Mouse (Mus musculus): ENCODE data around the gene Tor3a.
A peak's percentile ranks its signal among the peaks of the same experiment; 100 is the strongest.

The Tor3a gene

DNA sequence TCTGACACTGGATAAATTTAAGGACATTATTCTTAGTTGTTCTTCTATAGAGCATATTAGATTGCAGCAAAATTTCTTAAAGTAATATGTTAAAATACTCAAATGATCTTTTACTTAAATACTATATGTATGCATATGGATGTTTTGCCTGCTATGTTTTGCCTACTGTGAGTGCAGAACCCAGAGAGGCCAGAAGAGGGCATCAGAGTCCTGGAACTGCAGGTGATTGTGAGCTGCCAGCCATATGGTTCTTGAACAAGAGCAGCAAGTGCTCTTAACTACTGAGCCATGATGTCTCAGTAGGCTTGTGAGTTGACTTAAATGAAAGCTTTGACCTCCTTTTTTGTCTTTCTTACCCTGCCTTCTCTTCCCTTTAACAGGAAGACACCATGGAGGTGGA lies 43.2 kb downstream of the Tor3a start:
- H3K36me3 ChIP-seq (ENCODE audit: control insufficient read depth, insufficient read depth, low read length, poor library complexity, severe bottlenecking) = peaks cover 20% of the 10 kb centered on the region
- no peaks in the 10 kb centered on the region for H3K27me3 ChIP-seq (ENCODE audit: control insufficient read depth, insufficient read depth, low read length, poor library complexity, severe bottlenecking)
- peak; percentile 57 for DNase-seq (ENCODE audit: low read depth, low spot score)

DNA sequence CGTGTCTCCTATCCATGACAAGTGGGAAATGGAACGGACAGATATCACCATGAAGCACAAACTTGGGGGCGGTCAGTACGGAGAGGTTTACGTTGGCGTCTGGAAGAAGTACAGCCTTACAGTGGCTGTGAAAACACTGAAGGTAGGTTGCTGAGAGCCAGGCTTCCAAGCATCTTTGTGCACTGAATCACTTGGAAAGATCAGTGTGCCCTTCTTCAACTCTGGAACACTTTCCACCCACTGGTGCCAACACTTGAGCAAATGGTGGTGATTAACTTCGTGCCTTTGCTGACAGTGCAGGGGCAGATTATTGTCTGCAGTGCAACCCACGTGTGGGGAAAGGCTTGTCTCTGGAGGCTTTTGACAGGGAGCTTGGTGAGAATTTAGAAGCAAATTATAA lies 44.2 kb downstream of the Tor3a start:
- Histone ChIP-seq H3K27me3 (ENCODE audit: control insufficient read depth, insufficient read depth, low read length, poor library complexity, severe bottlenecking) (no peaks in the 10 kb centered on the region), H3K36me3 (ENCODE audit: control insufficient read depth, insufficient read depth, low read length, poor library complexity, severe bottlenecking) (peaks cover 23% of the 10 kb centered on the region)
- DNase-seq (ENCODE audit: low read depth, low spot score) = no peak

DNA sequence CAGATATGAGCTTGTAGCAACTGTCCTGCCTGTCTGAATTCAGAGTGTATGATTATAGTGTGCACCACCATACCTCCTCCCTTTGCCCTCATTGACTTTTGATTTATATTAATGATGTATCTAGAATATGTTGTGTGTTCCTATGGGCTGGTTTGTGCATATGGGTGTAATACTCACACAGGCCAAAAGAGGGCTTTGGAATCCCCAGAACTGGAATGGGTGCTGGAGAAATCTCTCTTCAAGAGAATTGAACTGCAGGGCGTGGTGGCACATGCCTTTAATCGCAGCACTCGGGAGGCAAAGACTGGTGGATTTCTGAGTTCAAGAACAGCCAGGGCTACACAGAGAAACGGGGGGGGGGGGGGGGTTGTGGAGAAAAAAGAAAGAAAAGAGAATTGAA lies 47.4 kb downstream of the Tor3a start:
- peak; percentile 44 for DNase-seq (ENCODE audit: low read depth, low spot score)
- Histone ChIP-seq H3K27me3 (ENCODE audit: control insufficient read depth, insufficient read depth, low read length, poor library complexity, severe bottlenecking) (no peaks in the 10 kb centered on the region), H3K36me3 (ENCODE audit: control insufficient read depth, insufficient read depth, low read length, poor library complexity, severe bottlenecking) (peaks cover 20% of the 10 kb centered on the region)

DNA sequence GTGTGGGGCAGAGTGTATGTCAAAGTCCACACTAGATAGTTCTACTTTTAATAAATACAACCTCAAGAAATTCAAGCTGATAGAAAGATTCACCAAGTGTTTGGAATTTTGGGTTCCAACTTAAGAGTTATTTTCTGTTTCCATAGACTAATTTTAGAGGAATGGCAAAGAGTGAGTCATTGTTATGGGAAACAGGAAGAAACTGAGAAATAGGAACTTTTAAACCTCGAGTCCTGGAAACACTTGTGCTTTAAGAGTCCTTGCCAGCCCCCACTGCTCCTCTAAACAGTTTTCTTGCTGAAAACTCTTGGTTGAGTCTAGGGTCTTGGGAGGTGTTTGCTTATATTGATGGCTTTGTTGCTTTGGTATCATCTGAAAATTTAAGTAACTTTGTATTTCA lies 49.9 kb downstream of the Tor3a start:
- Histone ChIP-seq H3K27me3 (ENCODE audit: control insufficient read depth, insufficient read depth, low read length, poor library complexity, severe bottlenecking) (no peaks in the 10 kb centered on the region), H3K36me3 (ENCODE audit: control insufficient read depth, insufficient read depth, low read length, poor library complexity, severe bottlenecking) (peaks cover 7% of the 10 kb centered on the region; the same call in 1 of the 2 replicates)
- DNase-seq (ENCODE audit: low read depth, low spot score) = no peak

DNA sequence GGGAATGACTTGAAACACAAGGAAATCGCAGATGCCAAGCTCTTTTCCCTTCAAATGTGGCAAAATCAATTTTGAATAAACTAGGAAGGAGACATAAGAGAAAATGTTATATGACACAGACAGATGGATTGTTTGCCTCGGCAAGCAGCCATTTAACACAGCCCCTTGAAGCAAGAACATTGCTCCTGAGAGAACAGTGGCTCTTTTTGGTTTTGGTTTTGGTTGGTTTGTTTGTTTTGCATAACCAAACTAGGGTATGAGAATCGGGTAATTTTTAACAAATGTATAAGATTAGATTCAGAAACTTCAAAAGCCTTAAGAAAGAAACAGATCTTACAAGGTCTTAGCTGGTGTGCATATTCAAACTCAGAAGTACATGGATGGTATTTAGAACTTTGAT lies 53.2 kb downstream of the Tor3a start:
- Histone ChIP-seq H3K36me3 (ENCODE audit: control insufficient read depth, insufficient read depth, low read length, poor library complexity, severe bottlenecking) (peaks cover 6% of the 10 kb centered on the region; the same call in 1 of the 2 replicates), H3K27me3 (ENCODE audit: control insufficient read depth, insufficient read depth, low read length, poor library complexity, severe bottlenecking) (no peaks in the 10 kb centered on the region)
- DNase-seq (ENCODE audit: low read depth, low spot score) = peak; percentile 57

DNA sequence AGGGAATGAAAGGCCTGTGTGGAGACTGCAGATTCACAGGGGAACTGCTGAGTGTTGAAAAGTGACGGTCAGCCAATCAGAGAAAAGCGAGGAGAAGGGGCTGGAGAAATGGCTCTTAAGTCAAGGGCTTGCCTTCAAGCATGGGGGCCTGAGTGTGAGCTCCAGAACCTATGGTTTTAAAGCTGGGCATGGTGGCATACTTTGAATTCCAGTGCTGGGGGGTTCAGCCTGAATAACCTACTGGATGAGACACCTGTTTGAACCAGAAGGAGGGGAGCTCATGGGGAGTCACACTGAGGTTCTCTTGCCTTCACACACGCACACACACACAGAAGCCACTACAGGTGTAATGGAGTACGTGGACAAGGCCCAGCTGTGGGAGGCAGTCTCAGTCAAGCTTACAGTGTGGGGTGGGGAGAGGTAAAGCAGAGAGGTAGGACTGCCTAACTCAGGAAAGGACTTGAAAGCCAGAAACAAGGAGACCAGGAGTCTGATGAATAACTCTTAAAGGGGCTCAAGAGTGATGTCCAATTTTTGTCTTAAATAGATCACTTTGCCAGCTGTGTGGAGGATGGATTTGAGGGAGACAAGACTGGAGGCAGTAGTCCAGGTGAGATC lies 53.8 kb downstream of the Tor3a start:
- Histone ChIP-seq H3K36me3 (ENCODE audit: control insufficient read depth, insufficient read depth, low read length, poor library complexity, severe bottlenecking) (peaks cover 6% of the 10 kb centered on the region; the same call in 1 of the 2 replicates), H3K27me3 (ENCODE audit: control insufficient read depth, insufficient read depth, low read length, poor library complexity, severe bottlenecking) (no peaks in the 10 kb centered on the region)
- peak; percentile 10 for DNase-seq (ENCODE audit: low read depth, low spot score)

DNA sequence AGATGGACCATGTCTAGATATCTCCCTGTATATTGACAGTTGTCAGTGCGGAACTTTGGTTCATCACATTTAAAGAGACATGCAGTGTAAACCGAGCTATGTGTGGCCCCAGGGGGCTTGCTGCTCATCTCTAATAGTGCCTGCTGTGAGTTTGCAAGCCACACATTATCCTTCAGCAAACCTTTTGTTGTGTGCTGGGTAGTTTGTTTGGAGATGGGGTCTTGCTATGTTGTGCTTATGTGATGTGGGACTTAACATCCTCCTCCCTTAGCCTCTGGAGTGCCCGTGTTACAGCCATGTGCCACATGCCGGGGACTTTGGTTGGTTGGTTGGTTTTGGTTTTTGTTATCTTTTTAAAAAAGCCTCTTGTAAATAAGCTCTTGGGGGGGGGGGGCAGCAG lies 56.3 kb downstream of the Tor3a start:
- Histone ChIP-seq H3K36me3 (ENCODE audit: control insufficient read depth, insufficient read depth, low read length, poor library complexity, severe bottlenecking) (no peaks in the 10 kb centered on the region), H3K27me3 (ENCODE audit: control insufficient read depth, insufficient read depth, low read length, poor library complexity, severe bottlenecking) (no peaks in the 10 kb centered on the region)
- DNase-seq (ENCODE audit: low read depth, low spot score) = peak; percentile 36

DNA sequence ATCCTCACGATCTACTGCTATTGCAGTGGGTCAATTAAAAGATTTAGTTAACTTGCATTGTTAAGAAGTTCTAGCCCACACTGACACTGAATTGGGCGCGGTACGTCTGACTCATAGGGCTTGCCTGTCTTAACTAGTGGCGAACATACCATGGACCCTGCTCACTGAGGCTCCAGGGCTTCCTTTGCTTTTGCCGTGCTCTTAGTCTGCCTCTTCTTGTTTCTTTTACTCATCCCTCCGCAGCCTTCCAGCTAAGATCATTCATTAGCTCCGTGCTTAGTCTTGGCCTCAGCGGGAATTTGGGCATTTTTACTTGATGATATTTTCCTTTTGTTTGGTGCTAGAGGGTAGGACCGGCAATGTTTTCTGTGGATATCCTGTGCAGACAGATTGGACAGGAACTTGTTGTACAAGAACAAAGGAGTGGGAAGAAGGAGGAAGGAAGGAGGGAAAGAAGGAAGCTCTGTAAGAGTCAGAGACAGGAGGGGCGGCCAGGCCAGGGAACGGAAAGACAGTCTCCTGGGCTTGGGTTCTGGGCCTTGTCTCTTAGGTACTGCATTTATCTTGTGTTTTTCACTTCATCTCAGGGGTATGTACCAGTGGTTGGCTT lies 57.1 kb downstream of the Tor3a start:
- no peaks in the 10 kb centered on the region for H3K27me3 ChIP-seq (ENCODE audit: control insufficient read depth, insufficient read depth, low read length, poor library complexity, severe bottlenecking)
- no peaks in the 10 kb centered on the region for H3K36me3 ChIP-seq (ENCODE audit: control insufficient read depth, insufficient read depth, low read length, poor library complexity, severe bottlenecking)
- DNase-seq (ENCODE audit: low read depth, low spot score) = peak; percentile 31

DNA sequence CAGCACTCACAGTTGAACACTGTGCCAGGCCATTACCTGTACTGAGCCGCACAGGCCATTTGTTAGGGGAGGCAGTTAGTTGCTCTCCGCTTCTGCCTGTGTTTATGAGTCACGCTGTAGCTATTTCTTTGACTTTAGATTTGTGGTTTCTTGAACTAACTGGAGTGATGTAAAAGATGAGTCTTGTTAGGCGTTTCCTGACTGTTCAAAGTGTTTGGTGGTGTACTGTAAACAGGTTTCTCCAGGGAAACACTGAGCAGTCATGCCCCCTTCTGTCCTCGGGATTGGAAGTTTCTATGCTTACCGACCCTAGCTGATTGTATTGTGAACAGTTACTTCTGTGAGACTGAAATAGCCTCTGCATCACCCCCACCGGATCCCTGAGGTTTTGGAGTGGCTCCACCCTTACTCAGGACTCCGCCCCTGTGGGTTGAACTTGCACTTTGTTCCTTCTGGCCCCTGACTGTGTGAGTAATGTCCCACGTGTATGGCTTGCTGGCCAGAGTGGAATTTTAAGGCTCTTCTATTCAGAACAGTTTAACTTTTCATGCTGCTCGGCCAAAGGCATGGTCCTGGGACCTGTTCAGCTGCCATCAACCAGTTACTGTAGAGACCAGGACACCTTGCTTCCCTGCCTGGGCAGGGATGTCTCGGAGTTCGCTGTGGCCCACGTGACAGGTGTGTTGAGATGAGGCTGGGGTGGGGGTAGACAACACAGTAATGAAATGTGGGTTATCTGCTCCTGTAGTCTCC lies 58.6 kb downstream of the Tor3a start:
- Histone ChIP-seq H3K36me3 (ENCODE audit: control insufficient read depth, insufficient read depth, low read length, poor library complexity, severe bottlenecking) (no peaks in the 10 kb centered on the region), H3K27me3 (ENCODE audit: control insufficient read depth, insufficient read depth, low read length, poor library complexity, severe bottlenecking) (no peaks in the 10 kb centered on the region)
- peak; percentile 88 for DNase-seq (ENCODE audit: low read depth, low spot score)

DNA sequence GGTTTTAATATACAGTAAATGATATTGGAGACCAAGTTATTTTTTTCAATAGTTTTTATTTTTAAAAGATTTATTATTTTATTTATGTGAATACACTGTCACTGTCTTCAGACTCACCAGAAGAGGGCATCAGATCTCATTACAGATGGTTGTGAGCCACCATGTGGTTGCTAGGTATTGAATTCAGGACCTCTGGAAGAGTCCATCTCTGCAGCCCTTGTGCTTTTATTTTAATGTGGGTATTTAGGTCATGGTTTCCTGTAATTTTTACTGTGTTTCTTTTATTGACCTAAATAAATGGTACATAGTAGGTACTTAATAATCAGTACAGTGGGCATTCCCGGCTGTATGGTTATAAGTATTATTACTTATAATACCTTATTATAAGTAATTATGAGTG lies 59.4 kb downstream of the Tor3a start:
- H3K27me3 ChIP-seq (ENCODE audit: control insufficient read depth, insufficient read depth, low read length, poor library complexity, severe bottlenecking) = no peaks in the 10 kb centered on the region
- H3K36me3 ChIP-seq (ENCODE audit: control insufficient read depth, insufficient read depth, low read length, poor library complexity, severe bottlenecking) = no peaks in the 10 kb centered on the region
- peak; percentile 51 for DNase-seq (ENCODE audit: low read depth, low spot score)

DNA sequence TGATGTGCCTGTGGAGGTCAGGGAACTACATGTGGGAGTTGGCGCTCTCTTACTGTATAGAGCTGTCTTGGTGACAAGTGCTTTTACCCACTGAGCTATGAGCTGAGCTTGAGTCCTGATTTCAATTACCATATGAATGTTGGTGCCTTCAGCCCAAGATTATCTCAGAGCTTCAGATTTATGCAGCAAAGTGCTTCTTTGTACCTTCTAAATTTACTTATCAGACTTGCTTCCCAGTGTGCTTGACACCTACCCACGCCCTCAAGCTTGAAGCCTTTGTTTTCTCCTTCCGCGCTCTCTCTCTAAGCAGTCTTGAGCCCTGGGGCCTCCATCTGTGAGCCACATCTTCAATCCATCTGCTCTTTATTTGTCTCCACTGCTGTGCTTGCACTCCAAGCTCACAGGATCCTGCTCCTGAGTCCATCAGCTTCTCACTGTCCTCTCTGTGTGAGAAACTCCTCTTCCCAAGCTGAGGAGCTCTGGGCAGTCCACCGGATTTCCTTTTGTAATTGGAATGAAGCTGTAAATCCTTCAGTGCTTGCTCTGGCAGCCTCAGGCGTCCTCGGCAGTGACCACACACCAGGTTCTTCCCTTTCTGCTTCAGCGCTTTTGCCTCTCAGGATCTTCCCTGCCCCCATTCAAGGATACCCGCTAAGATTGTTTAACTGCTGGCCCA lies 60.2 kb downstream of the Tor3a start:
- Histone ChIP-seq H3K27me3 (ENCODE audit: control insufficient read depth, insufficient read depth, low read length, poor library complexity, severe bottlenecking) (no peaks in the 10 kb centered on the region), H3K36me3 (ENCODE audit: control insufficient read depth, insufficient read depth, low read length, poor library complexity, severe bottlenecking) (no peaks in the 10 kb centered on the region)
- no peak for DNase-seq (ENCODE audit: low read depth, low spot score)

DNA sequence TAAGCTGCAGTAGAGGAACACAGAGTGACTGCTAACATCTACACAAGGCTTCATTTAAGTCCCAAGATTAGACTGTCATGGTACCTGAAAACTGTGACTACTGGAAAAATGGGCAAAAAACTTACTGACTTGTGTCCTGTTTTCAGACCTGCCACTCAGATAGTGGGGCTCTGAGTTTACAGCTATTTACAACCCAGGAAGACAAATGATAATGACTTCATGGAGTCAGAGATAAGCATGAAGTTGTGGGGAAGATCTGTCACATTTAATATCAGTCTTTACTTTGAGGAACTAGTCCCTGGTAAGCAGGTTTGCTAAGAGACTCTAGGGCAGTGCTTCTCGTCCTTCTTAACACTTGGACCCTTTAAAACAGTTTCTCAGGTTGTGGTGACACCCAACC lies 63.9 kb downstream of the Tor3a start:
- H3K36me3 ChIP-seq (ENCODE audit: control insufficient read depth, insufficient read depth, low read length, poor library complexity, severe bottlenecking) = no peaks in the 10 kb centered on the region
- H3K27me3 ChIP-seq (ENCODE audit: control insufficient read depth, insufficient read depth, low read length, poor library complexity, severe bottlenecking) = no peaks in the 10 kb centered on the region
- DNase-seq (ENCODE audit: low read depth, low spot score) = no peak

DNA sequence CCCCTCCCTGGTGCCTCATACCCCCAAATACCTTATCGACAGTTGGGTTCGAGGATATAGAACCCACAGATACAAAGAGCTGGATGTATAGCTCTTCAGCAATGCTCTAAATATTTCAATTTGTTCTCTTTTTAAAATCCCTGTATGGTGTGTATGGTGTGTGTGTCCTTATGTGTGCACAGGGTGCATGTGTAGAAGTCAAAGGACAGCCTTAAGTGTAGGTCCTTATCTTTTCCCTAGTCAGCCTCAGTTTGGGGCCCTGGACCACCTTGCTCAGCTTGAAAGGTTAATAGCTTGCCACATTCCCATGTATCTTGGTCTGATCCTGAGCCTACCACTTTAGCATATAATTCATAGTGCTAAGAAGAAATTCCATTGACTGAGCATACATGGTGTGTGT lies 65.7 kb downstream of the Tor3a start:
- H3K27me3 ChIP-seq (ENCODE audit: control insufficient read depth, insufficient read depth, low read length, poor library complexity, severe bottlenecking) = no peaks in the 10 kb centered on the region
- H3K36me3 ChIP-seq (ENCODE audit: control insufficient read depth, insufficient read depth, low read length, poor library complexity, severe bottlenecking) = no peaks in the 10 kb centered on the region
- DNase-seq (ENCODE audit: low read depth, low spot score) = no peak

DNA sequence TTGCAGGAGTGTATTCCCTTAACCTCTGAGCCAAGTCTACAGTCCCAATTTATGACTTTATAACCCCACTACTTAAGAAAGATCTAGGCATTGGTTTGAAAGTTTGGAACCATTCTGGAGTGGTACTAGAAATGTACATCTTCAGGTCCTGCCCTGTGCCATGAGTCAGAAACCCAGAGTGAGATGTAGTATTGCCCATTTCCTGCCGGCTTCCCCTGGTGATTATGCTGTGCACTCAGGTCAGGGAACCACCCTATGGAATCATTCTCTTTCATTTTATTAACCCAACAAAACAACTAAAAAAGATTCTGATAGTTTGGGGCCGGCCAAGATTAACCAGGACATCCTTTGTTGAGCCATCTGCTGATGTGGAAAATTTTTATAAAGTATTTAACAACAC lies 68.2 kb downstream of the Tor3a start:
- DNase-seq (ENCODE audit: low read depth, low spot score) = no peak
- no peaks in the 10 kb centered on the region for H3K36me3 ChIP-seq (ENCODE audit: control insufficient read depth, insufficient read depth, low read length, poor library complexity, severe bottlenecking)
- H3K27me3 ChIP-seq (ENCODE audit: control insufficient read depth, insufficient read depth, low read length, poor library complexity, severe bottlenecking) = no peaks in the 10 kb centered on the region

Data from splenic B cell, adult 2 months (primary cell).